Mouse (Mus musculus) layer of hippocampus, postnatal 14 days (tissue): ENCODE results near the gene Npepl1. TPM values are rescaled to one million over a fixed set of nuclear protein-coding genes. Genes with fewer than 3 reads are reported as not detected.
A peak's percentile ranks its signal among the peaks of the same experiment; 100 is the strongest.

Source experiments
- DNase-seq, 2 experiments: peaks; one replicate each; pipeline ENCODE4 v3.0.0; 2021 to 2022; ENCODE audit warnings: low spot score in 2 of 2, mixed read lengths in 1 of 2
- long read RNA-seq, 2 experiments: library from polyadenylated mRNA; stranded (forward); transcript quantifications; one replicate each; pipeline ENCODE4 v2.0.0; 2021
- total RNA-seq, 2 experiments: library from RNA; stranded (reverse); gene quantifications; 2 replicates each; pipeline ENCODE4 v1.2.3; 2021

Gene Npepl1
- total RNA-seq, result 10 to 100 TPM; 13.5 to 16.1 TPM
- long read RNA-seq, experiment 1, transcript Npepl1-201 (12 exons, 2,467 nt), result major isoform, 23 of 39 reads
- long read RNA-seq, experiment 1, partial matches to known transcripts, result 2 of 39 reads
- long read RNA-seq, experiment 1, other reads (novel, unspliced or antisense), result 14 of 39 reads
- long read RNA-seq, experiment 2, transcript Npepl1-201 (12 exons, 2,467 nt), result major isoform, 17 of 30 reads
- long read RNA-seq, experiment 2, partial matches to known transcripts, result 6 of 30 reads
- long read RNA-seq, experiment 2, other reads (novel, unspliced or antisense), result 7 of 30 reads

- peak; percentile 53 to 75 for DNase-seq
These were observed at the start of gene Npepl1 for GRCm38 (mm10) chr2:174109991-174110782. TSS of gene Npepl1 (plus strand) at chr2:174110349.

GRCm38 (mm10) chr2:174061219-174061618 lies 48.9 kb upstream of the Npepl1 start:
- DNase-seq, result no peak

- DNase-seq, result no peak
These were observed 47.1 kb upstream of the Npepl1 start for GRCm38 (mm10) chr2:174063074-174063473.

- no peak for DNase-seq
These were observed 46.5 kb upstream of the Npepl1 start for GRCm38 (mm10) chr2:174063527-174064211.

- DNase-seq, result no peak
These were observed 42.2 kb upstream of the Npepl1 start for GRCm38 (mm10) chr2:174067793-174068419.

- no peak for DNase-seq
These were observed 40.6 kb upstream of the Npepl1 start for GRCm38 (mm10) chr2:174069532-174070049.

- DNase-seq, result no peak
These were observed 38.7 kb upstream of the Npepl1 start for GRCm38 (mm10) chr2:174071406-174071805.

- no peak for DNase-seq
These were observed 36.9 kb upstream of the Npepl1 start for GRCm38 (mm10) chr2:174073156-174073790.

GRCm38 (mm10) chr2:174074621-174075020 lies 35.5 kb upstream of the Npepl1 start:
- DNase-seq, result peak; percentile 9 to 11

- peak; percentile 11 to 26 for DNase-seq
These were observed 35.0 kb upstream of the Npepl1 start for GRCm38 (mm10) chr2:174075072-174075570.

- DNase-seq, result peak; percentile 93 to 95
These were observed 34.3 kb upstream of the Npepl1 start, which contains the start of gene Stx16 for GRCm38 (mm10) chr2:174075673-174076432. TSS of gene Stx16 (plus strand) at chr2:174076308.

GRCm38 (mm10) chr2:174076433-174076824 lies 33.7 kb upstream of the Npepl1 start:
- peak; percentile 74 to 78 for DNase-seq

GRCm38 (mm10) chr2:174077004-174077695 lies 33.0 kb upstream of the Npepl1 start:
- DNase-seq, result peak; percentile 7 to 23

- no peak for DNase-seq
These were observed 32.3 kb upstream of the Npepl1 start for GRCm38 (mm10) chr2:174077776-174078338.

GRCm38 (mm10) chr2:174081833-174082232 lies 28.3 kb upstream of the Npepl1 start:
- DNase-seq, result no peak

GRCm38 (mm10) chr2:174082380-174082918 lies 27.7 kb upstream of the Npepl1 start:
- DNase-seq, result no peak

GRCm38 (mm10) chr2:174095086-174095485 lies 15.1 kb upstream of the Npepl1 start:
- DNase-seq, result no peak

- DNase-seq, result no peak
These were observed 7.8 kb upstream of the Npepl1 start for GRCm38 (mm10) chr2:174102399-174102798.
